Mouse (Mus musculus) spleen, postnatal 36 days (tissue): ENCODE data around the gene Psme1.

Experiments
- DNase-seq, 2 experiments: peaks; one replicate each; pipeline ENCODE4 v3.0.0; 2022; ENCODE audit warnings: low spot score in 2 of 2, mixed read lengths in 1 of 2

Gene Psme1

DNA sequence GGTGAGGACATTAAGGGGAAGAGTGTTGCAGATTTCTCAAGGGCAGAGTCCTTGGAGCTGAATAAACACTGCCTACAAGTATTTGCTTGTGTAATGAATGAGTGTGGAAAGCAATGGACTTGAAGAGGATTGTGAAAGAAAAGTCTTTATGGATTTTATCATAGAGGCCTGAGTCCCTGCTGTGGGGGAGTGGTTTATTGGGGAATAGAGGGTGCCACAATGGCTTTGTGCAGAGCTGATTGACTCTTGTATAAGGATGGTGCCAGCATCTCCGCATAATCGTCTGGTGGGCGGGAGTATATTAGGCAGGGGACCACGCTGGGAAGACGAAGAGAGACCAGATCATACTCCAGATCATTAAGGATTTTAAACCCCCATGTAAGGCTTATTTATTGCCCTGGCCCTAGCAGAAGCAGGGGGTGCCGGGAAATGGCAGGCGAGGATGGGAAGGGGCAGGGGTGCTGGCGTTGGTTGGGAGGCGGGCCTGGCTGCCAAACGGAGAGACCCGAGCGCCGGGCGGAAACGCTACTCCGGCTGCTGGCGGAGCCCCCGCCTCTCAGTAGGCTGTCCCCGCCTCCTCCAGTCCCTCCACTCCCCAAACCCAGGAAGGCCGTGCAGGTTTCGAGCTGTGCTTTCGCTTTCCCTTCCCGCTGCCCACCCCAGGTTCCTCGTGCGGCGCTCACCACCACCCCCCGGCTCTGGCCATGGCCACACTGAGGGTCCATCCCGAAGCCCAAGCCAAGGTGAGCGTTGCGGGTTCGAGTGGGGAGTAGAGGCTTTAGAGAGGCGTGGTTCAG, at the start of gene Psme1:
Psme1 (plus strand) TSS at position 253 of the 797 bp plus-strand sequence.
- peak; percentile 88 to 90 for DNase-seq

DNA sequence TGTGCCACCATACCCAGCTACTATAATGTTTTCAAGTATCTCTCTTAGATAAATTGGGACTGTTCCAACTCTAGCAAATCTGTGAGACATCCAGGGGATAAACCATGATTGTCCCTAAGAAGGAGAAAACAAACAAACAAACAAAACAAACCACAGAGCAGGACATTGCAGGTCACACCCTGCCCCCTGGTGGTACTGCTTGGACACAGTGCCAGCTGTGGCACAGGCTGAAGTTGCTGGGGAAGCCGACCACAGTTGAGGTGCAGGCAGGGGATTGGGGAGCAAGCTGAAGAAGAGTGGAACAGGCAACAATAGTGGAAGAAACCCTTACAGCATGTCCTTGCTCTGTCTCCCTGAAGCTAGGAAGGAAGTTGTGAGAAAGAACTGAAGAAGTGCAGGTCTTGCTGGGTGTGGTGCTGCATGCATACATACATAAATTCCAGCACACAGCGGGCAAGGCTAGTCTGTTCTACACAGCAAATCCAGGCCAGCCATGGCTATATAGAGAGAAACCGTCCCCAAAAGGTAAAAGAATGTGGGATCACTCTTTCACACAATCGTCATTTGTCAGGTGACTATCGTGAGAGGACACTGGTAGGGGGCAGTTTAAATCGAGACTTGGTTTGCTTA, 41.7 kb upstream of the Psme1 start:
- no peak for DNase-seq

DNA sequence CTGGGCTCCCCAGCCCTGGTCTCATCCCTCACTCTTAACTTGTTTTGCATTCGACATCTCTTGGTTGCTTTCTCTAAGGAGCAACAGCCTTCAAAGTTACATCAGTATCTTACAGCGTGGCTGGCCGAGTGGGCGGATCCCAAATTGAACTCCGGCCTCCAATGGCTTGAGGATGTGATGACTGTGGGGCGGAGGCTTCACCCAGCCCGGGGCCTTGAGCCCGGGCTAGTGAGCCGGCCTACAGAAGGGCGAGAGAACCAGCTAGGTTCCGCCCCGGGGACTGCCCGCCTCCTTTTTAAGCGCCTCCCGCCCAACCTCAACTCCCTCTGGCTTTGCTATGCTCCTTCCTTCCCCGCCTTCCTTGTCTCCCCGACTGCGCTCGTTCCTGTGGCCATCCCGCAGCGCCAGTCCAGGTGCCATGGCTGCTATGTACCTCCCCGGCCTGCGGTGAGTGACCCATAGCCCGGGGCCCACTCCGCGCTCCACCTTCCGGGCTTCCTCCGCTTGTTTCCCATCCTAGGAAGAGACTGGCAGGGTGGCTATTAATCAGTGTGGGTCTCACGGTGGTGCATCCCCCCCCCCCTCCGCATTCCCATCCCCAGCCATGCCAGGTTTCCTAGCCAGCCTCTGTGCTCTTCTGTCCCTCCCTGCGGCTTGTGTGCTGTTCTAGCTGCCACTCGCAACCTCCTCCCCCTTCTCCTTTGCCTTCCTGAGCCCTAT, 37.7 kb upstream of the Psme1 start, which contains the start of gene Pck2:
Pck2 (plus strand) TSS at position 200 of the 720 bp plus-strand sequence.
- peak; percentile 91 to 94 for DNase-seq

DNA sequence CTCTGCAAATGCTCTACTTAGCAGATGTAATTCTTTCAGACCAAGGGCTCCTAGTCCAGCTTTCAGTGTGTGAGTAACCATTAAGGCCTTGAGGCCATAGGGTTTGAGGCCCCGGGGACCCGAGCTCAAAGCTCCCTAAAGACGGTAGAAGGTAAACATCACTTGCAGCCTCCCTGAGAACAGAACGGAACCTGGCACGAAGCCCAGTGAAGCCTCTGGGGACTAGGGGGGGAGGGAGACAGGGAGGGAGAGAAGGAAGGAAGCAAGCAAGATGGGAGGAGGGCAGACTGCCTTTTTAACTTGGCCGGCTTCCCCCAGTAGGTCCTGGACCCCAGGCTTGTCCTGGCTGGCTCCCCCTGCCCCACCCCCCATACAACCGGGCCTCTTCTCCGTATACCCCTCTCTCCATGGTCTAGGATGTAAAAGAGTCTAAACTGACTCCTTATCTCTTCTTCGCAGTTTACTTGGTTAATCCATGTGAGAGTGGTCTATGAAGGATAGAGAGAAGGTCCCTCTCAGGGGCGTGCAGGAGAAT, 37.1 kb upstream of the Psme1 start:
- DNase-seq = peak; percentile 86

DNA sequence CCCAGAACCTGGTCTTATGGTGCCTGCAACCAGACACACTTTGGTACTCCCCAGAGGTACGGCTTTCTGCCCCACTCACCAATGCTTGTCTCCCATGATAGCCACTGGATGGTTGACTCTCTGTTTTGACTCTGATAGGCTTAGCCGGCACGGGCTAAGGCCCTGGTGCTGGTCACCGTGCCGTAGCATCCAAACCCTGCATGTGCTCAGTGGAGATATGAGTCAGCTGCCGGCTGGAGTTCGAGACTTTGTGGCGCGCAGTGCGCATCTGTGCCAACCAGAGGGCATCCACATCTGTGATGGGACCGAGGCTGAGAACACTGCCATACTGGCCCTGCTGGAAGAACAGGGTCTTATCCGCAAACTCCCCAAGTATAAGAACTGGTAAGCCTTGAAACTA, 35.7 kb upstream of the Psme1 start:
- DNase-seq = peak; percentile 57 to 70

DNA sequence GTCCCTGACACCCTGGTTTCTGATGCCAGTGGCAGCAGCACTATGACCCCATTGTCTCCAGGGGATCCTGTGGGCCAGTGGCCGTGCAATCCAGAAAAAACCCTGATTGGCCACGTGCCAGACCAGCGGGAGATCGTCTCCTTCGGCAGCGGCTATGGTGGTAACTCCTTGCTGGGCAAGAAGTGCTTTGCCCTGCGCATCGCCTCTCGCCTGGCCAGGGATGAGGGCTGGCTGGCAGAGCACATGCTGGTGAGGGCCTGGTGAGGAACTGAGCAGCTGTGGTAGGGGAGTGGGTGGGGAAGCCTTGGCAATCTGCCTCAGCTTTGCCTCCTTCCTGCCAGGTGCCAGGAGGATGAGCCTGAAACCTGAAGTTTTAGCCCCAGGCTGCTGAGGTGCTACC, 33.6 kb upstream of the Psme1 start:
- no peak for DNase-seq

DNA sequence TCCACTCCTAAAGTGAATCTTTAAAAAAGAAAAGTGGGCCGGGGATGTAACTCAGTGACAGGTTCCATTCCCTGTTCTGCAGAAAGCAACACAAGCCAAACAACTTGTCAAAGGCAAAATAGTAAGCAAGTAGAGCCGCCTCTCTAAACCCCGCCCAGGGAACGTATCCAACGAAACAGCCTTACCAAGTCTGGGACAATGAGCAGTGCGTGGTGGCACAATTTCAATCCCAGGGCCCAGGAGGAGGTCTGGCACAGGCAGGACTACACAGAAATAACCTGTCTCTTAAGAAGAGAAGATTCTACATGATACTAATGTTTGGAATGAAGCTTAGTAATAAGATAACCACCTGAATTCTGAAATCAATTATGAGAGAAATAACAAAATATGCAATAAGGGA, 27.7 kb upstream of the Psme1 start:
- no peak for DNase-seq

DNA sequence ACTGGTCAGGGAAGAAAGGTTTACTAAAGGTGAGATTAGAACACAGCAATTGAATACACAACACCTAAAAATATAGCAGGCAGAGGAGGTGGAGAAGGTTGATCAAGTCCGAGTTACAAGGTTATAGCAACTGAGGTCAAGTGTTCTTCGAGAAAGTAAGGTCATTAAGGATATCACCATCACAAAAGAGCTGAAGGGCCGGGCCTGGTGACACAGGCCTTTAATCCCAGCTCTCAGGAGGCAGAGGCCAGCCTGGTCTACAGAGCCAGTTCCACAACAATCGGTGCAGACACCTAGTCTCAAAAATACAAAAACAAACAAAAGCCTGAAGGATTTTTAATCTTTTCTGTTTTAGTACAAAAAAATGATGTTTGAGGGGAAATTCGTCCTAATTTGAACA, 26.6 kb upstream of the Psme1 start:
- DNase-seq = no peak

DNA sequence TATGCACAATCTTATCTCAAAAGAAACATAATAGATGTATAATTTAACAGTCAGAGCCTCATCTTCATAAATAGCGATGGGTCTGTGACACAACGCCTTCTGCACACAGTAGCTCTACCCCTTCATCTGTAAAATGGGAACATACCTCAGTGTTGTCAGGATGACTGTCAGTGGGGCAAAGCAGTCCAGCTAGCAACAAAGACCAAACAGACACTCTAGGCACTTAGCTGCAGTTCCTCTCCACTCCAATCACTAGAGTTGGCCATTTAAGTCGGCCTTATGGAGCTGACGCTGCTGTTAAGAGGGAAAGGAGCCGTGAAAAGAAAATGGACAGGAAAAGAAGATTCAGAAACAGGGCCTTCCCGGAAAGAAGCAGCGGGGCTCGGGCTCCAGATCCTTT, 26.1 kb upstream of the Psme1 start:
- no peak for DNase-seq

DNA sequence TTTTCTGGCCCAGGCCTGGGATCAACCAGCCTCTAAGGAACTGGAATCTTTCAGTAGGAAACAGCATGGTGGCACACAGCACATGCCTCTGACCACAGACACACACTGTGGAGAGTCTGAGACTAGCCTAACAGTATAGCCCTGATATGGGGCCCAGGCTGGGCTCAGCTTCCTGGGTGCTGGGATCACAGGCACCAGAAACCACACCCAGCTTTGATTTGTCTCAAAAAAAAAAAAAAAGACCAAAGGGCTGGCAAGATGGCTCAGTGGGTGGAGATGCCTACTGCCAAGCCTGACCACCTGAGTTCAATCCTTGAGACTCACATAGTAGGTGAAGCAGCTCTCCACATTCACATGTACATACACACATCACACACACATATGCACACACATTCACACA, 23.3 kb upstream of the Psme1 start:
- DNase-seq = no peak

DNA sequence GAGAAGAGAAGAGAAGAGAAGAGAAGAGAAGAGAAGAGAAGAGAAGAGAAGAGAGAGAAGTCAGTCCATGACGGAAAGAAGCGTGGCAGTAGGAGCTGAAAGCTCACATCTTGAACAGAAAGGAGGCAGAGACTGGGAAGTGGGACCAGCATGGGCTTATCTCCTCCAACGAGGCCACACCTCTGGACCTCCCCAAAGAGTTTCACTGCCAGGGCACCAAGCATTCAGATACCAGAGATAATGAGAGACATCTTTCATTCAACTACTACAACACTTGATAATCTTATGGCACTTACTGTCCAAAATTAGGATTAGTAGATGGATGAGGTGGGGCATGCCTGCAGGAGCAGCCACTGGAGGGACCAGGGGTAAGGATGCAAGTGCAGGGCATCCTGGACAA, 22.1 kb upstream of the Psme1 start:
- DNase-seq = no peak

DNA sequence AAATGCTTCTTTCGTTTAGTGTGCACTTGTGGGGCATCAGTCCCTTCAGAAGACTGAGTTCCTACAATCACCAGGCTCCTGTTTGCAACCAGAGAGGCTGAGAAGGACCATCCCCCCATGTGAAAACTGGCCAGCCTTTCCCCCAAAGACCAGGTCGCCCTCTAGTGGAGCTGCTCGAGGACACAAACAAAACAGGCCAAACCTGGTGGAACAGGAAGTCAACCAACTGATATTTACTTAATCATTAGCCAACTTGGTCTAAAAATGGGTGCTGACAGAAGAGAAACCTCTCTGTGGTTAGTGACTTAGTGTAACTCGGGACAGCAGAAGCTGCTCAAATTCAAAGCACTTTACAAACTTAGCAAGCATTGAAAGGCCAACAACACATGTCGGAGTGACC, 20.9 kb upstream of the Psme1 start:
- DNase-seq = peak; percentile 85 to 90

DNA sequence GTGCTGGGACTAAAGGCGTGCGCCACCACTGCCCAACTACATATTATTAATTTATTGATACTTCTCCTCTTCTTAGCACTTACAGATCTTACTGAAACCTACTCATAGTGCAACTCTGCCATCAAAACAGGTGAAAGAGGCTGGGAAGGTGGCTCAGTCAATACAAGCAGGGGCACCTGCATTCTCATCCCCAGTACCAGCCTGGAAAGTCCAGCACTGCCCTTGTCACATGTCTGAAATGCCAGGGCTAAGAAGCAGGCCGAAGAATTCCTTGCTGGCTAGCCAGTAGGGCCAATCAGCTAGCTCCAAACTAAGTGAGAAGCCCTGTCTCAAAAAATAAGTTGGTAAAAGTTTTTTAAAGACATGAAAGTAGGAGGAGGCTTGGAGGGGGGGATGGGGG, 20.3 kb upstream of the Psme1 start:
- no peak for DNase-seq

DNA sequence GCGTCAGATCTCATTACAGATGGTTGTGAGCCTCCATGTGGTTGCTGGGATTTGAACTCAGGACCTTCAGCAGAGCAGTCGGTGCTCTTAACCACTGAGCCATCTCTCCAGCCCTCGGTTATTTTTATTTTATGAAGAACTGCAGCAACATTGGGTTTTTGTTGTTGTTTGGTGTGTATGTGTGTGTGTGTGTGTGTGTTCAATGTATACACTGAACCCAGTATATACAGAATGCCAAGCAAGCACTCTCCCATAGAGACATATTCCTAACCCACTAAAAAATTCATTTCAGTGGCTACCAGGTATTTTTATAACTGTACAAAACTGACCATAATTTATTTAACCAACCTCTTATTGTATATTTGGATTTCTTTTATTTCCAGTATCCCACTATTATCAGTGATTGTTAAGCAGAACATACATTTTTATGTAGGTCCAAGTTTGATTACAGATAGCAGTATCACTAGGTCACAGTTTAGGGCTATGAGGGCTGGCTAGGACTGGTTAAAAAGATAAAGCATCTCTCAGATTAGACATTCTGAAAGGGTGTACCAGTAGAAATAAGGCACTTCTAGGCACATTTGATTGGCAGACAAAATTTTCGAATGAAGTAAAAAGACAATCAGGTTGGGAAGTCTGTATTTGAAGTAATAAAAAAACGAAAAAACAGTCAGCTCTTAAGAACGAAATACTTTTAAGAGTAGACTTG, 19.0 kb upstream of the Psme1 start:
- DNase-seq = no peak

DNA sequence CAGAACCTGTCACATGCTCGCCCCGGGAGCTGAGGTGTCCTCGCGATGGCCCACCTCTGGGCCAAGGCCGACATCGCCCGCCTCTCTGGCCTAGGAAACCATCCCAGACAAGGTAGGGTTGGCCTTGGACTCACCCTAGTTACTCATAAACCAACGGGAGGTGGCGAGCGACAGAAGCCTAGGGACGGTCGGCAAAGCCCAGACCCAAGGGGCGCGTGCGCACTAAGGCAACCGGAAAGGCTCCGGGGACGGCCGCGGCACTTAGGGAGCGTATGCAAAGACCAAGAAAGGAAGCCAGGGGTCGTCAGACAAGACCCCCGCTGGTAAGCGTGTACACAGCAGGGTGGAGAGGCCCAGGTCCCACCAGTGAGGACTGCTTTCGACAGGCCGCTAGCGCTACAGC, 18.1 kb upstream of the Psme1 start, which contains the start of gene Dcaf11:
Dcaf11 (plus strand) TSS at position 208 of the 403 bp plus-strand sequence.
- DNase-seq = peak; percentile 89 to 93

DNA sequence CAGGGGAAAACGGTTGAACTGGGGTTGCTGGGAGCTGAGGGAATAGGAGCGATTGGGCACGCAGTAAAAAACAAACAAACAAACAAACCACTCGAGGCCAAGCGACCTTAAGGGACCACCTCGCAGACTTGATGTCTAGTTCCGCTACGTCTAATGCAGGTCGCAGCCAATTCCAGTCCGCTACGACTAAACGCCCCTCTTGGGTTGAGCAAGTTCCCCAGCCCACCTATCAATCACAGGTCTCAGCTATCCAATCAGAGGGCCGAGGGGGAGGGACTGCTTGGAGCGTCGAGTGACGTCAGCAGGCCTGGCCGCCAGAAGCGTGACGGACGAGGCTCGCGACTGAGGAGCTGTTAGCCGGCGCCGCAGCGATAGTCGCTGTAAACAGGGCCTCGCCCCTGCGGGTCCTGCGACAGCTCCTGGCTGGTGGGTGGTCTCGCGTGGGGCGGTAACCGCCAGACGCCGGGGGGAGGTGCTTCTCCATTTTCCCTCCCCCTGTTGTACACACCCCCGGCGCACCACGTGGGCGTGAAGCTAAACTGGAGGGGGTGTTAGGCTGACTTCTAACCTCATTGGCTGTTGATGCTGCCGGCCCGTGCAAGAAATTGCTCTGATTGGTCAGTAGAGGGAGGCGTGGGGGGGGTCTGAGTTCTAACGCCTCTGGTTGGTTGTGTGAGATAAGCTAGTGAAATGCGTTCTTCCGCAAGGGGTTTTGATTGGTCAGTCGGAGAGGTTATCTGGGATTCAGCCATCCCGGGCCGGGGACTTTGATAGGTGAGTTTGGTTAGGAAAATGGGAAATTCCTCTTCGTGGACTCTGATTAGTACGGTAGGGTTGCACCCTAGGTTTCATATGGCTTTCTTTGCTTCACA, 17.5 kb upstream of the Psme1 start, which contains the start of gene A730061H03Rik:
A730061H03Rik (minus strand) TSS at position 205 of the 872 bp plus-strand sequence.
- DNase-seq = peak; percentile 98 to 99

DNA sequence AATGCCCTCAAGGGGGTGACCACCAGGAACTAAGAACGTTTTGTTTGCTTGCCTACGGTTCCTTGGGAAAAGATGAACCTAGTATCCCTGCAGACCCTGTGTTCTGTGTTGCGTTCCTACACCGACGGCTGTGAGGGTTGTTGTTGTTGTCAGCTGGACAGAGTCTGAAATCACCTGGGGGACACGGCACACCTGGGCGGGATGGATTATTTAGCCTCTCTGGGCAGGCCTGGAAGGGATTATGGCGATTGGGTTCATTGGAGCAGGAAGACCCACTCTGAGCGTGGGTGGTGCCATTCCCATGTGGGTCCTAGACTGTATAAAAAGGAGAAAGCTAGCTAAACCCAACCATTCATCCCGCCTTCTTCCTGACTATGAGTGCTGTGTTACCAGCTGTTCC, 16.1 kb upstream of the Psme1 start:
- DNase-seq = no peak

DNA sequence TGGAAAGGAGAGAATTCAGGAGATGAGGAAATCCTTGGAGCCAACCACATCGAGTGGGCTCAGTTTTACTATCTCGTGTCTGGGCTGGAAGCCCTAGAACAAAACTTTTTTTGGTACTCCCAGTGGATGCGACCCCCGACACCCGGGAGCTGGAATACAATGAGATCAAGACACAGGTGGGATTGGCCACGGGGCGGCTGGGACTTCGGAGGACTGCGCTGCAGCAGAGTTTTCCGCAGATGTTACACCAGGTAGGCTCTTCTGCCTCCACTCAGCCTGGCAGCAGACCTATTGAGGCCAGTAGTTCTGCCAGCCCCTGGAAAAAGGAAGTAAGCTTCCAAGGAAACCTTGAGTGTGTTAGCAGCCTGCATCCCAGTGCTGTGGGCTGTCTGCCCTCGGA, 14.7 kb upstream of the Psme1 start:
- no peak for DNase-seq

DNA sequence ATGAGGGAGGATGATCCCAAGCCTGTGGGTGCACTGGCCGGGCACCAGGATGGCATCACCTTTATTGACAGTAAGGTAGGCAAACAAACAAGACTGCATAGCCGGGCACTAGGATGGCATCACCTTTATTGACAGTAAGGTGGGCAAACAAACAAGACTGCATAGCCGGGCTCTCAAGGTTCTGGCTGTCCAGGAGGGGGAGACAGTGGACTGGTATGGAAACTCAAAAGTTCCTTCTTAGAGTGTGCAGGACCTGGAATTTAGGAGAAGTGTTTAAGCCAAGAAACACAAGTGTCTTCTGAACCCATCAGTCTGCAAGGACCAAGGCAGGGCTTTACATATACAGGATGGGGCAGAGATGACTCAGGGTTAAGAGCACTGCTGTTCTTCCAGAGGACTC, 12.2 kb upstream of the Psme1 start:
- DNase-seq = no peak

DNA sequence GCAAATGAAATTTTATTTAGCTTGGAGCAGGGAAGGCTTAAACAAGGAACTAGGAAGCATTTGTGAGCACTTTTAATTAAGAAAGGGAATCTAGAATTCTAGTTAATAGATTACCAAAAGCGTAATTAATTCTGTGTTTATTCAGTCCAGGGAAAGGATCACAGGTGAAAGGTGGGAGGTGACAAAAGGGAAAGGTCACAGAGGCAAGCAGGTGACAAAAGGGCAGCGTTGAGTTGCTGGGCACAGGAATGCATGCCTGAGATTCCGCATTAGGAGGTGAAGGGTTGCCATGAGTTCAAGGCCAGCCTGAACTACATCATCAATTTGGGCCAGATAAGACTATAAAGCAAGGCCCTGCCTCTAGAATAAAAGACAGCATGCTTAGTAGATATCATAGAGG, 10.4 kb upstream of the Psme1 start:
- no peak for DNase-seq

DNA sequence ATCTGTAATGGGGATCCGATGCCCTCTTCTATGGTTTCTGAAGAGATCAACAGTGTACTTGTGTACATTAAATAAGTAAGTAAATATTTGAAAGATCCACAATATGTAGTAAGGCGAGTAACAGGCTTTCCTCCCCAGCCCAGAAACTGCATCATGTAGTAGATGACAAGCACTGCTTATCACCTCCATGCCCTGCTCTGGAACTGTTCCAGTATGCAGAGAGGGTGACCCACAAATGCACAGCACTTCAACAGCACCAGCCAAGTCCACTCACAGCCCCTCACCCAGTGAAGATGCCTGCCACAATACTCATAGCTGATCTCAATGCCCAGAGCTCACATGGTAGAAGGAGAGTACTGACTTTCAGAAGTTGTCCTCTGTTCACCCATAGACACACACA, 7.3 kb upstream of the Psme1 start:
- DNase-seq = no peak
